Mouse (Mus musculus) right cerebral cortex, adult 2 months (tissue): ENCODE results near the gene Chmp5.
"Not testable (repeated sequence)": the region's sequence is repeated elsewhere in the genome, so short reads cannot be mapped to it uniquely, and the experiment has no call there.

Source experiments
- DNase-seq, 2 experiments: peaks; one replicate each; pipeline ENCODE4 v3.0.0; 2021 to 2022; ENCODE audit warnings: low spot score in 2 of 2

The Chmp5 gene

DNA sequence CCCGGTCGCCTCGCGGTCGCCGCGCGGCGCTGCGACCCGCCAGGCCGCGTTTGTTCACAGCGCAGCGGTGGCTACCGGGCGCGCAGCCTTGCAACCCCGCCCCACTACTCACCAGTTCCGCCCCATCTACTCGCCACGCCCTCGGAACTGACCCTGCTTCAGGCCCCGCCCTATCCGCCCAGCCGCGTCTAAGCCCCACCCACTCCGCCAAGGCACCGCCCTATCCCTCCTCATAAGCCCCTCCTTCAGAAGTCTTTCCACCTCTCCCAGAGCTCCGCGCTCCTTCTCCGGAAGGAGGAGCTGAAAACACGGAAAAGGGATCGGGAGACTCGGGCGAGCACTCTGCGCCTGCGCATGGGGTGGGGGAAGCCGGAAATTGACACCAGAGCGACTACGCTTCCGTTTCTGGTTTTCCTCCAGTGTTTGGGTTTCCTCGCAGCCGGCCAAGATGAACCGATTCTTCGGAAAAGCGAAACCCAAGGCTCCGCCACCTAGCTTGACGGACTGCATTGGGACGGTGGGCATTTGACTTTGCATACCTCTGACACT, at the start of gene Chmp5, which contains the start of gene Bag1:
Gene Chmp5 (plus strand): TSS at position 248 of the 549 bp plus-strand sequence.
Gene Bag1 (minus strand): TSS at position 135 of the 549 bp plus-strand sequence.
- DNase-seq: peak; percentile 96 to 97

DNA sequence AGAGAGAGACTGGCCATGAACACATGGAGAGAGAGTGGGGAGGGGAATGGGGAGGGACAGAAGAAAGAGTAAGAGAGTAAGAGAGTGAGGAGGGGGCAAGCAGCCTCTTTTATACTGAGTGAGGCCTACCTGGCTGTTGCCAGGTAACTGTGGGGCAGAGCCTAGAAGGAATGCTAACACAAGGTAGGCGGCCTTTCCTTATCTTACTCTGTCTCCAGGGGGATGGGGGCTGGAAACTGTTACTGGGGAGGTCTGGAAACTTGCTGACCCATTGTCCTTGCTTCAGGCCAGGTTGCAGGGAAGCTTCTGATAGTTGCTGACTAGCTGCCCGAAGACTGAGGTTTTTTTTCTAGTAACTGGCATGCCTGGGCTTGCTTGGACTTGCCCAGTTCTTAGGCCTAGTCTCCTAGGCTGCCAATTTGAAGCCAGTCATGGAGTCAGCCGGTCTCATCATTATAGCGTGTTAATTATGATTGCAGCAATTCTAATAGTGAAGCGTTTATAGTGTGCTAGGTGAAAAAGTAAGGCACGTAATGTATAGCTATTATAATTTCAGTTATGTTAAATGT, 49.6 kb upstream of the Chmp5 start:
- no peak for DNase-seq

DNA sequence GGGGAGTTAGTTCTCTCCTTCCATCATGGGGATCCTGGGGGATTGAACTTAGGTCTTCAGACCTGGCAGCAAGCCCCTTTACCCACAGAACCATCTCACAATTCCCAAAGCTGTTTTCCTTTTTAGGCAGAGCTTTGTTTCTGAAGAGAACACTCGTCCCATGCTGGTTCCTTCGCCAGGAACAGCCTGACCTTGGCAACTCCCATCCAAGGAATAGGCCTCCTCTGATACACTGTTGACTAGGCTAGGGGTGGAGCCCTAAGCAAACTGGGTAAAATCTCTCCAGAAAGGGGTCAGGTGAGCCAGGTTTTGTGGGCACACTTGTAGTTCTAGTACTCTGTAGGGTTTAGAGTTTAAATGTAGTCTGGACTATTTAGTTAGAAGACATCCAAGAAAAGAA, 48.9 kb upstream of the Chmp5 start:
- DNase-seq: no peak

DNA sequence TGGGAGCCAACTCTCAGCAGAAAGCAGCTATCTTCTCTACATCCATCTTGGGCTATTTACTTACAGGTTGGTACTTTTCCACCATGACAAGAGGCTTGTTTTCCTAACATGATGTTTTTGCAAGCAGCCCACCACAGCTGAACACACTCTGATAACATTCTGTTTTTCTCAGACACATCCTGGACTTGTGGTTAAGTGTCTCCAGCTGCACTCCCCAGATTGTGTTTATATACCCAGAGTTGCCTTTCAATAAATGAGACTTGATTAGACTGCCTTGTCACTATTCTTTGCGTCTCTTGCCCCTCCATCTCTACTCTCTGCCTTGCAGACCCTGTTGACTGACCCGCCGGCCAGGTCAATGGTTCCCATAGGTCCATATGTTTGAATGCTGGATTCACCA, 48.1 kb upstream of the Chmp5 start:
- DNase-seq: no peak

DNA sequence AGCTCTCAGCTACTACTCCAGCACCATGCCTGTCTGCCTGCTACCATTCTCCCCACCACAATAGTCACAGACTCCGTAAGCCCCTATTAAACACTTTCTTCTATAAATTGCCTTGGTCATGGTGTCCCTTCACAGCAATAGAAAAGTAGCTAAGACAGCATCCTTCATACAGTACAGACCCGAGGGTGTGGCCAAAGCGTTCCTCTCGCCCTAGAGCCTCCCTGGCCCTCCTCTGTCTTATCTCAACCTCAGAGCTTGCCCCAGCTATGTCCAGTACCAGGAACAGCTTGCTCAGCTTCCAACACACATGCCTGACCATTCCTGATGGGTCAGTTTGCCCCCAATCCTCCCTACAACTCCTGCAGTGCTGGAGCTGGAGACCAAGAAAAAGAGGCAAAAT, 47.6 kb upstream of the Chmp5 start:
- DNase-seq: no peak

DNA sequence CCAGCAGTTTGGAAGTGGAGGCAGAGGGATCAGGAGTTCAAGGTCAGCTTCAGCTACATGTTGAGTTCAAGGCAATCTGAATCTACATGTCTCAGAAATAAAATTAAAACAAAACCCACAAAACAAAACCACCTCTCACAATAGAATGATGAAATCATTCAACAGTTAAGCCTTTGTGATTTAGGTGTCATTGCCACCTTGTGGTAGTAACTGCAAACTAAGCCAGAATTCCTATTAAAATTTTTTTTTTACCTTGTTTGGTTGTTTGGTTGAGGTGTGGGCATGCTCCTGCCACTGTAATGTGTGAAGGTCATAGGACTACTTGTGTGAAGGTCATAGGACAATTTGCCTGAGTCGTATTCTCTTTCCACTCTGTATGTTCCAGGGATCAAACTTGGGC, 41.9 kb upstream of the Chmp5 start:
- no peak for DNase-seq

DNA sequence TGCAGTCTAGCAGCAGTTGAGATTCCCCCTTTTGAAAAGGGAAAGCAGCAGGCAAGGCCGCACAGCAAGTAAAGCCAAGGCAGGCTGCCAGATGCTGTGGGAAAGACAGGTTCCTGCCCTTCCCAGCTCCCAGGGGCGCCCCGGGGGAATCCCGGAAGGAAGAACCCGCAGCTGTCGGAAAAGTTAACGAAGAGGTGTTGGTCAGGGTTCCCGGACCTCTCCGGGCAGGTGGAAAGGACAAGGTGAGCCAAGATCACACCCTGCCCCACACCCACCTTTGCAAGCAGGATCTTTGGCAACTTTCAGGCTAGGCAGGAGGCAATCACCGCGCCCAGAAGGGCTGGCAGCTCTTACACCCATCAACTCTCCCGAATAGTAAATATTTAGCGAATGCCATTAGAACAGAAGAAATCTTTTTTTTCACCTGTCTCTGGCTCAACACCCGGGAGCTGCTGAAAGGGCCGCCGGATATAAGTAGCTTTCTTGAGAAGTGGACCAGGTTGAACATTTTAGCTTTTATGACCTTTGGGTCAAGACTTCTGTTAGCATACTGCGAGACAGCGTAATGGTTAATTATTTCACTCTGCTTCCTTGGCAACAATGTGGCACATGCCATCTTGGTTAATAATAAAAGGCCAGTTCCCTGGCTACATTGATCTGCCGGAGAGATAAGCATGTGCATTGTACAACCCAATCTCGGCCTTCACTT, 39.8 kb upstream of the Chmp5 start:
- DNase-seq: no peak

DNA sequence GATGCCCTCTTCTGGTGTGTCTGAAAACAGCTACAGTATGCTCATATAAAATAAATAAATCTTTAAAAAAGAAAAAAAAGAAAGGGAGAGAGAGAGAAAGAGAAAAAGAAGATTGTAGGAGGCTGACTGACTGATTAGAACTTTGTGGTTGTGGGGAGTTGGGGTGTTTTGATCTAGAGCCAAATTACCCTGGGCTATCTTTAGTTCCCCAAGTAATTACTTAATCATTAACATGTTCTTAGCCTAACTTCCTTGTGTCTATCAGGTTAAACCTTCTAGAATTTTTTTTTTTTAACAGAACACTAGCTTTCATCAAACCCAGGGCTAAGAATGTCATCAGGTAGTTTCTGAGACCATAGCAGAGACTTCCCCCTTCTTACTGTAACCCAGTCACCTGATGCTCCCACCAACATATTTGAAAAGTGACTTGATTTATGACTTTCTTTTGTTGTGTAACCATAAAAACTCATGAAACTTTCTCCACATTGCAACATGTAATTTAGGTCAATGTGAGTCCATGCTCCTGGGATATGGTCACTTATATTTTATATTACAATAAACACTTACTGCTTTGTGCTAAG, 33.8 kb upstream of the Chmp5 start:
- DNase-seq: no peak

DNA sequence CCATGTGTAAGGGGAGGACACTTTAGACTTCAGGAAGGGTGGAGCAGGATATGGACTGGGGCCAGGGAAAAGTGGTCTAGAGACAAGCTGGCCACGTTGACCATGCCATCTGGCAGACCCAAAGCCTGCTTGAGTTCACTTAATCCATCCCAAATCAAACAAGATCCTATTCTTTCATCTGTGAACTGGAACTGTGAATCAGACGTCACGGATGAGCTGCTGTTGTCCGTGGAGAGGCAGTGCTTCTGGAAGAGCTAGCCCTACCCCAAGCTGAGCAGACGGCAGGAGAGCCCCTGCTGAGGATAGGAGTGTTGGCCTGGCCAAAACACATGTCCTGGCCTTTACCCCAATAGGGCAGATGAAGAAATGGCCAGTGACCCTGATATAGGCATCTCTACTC, 32.3 kb upstream of the Chmp5 start:
- DNase-seq: no peak

DNA sequence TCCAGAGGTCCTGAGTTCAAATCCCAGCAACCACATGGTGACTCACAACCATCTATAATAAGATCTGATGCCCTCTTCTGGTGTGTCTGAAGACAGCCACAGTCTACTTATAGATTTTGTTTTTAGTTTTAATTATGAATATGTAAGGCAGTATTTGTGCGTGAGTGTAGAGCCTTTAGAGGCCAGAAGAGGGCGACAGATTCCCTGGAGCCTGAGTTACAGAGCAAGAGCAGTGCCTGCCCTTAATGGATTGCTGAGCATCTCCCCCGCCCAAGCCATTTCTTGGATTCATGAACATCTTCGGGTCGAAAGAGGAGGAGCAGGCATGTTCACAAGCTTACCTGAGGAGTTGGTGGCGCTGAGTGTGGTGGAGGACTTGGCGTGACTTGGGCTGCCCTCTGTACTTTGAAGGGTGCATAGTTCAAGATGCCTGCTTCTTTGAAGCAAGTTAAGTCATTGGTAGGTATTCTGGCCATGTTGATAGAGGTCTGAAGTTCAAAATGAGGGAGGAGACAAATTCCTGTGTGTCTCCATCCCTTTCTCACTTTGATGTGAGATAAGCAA, 31.5 kb upstream of the Chmp5 start:
- DNase-seq: no peak

DNA sequence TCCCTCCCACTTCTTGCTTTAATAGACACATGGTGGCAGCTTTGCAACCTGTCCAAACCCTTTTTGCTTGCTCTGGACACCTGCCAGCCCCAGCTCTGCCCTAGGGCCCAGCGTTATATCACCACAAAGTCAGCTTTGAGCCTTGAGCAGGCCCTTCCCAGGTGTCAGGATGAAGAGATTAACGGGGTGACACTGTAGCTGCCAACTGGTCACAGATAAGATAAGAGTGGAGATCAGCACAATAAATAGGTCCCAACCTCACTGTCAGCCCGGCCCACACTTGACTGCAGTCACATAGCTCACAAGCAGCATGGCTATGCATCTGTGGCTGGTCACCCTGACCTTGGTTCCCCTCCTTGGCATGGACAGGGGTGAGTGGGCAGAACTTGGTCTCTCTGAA, 28.4 kb upstream of the Chmp5 start, which contains the start of gene Spink4:
Gene Spink4 (plus strand): TSS at position 268 of the 400 bp plus-strand sequence.
- DNase-seq: no peak

DNA sequence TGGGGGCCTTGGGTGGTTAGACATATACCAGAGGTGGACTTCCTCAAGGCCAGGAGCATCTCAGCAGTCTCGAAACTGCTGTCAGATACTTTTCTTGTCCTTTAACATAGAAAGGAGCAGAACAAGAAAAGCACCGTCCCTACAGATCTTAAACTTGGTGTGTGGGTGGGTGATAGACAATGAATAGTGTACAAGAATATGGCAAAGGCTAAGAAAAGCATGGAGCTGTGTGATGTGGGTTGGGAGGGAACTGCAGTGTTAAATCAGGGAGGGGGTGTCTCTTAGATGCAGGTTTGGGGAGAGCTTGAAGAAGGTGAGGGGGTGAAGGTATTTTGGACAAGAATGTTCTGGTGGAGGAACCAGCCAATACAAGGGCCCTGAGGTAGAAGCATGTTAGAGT, 27.6 kb upstream of the Chmp5 start:
- DNase-seq: peak; percentile 14 to 30

DNA sequence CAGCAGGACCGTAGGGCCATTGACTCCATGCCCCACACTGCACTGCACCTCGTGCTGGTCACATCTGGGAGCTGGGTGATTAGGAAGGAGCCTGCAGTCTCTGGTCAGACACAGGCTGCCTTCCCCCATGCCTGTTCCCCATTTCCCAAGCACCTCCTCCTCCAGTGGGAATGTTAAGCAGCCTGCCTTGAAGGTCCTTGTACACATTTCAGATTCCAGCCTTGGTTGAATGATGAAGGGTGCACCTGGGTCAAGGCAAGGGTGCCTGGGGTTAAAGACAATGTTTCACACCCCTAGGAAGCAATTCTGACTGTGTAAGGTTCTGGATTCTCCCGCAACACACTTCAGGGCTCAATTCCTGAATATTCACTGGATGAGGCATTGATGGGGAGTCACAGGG, 26.9 kb upstream of the Chmp5 start:
- DNase-seq: no peak

DNA sequence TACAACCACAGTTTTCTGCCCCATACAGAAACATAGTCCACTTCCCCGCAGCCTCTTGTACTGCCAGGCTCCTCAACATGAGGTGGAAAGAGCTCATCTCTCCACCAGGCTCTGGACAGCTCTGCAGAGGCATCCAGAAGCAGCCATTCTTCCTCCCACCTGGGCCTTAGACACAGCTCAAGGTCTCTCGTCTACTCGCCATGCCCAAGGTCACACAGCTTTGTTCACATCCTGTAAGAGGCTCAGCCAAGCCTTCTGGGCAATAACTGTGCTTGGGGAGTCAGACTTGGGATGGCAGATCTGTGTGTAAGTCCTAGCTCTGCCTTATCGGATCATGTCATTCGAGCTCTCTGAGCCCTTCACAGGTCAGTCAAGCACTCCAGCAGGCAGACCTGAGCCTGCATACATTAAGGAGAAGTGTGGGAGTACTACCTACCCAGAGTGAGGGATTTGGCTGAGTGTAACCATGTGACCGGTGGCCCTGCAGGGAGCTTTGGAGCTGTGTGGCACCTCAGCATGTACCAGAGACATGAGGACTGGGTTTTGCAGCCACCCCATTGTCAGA, 25.0 kb upstream of the Chmp5 start:
- no peak for DNase-seq

DNA sequence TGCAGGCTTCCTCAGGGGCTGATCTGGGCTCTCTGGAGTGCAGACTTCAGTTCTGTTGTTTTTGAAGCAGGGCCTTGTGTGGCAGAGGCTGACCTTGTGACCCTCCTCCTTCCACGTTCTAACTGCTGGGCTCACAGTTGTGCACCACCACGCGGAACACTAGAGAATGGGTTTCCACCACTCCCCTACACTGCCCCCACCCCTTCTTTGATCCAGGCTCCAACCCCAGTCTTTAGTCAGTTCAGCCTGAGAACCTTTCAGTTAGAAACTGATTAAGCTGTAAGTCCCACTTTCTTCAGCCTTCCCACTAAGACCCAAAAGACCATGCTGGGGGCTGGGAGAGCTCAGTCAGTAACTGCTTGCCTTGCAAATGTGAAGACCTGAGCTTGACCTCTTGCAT, 22.6 kb upstream of the Chmp5 start:
- no peak for DNase-seq

DNA sequence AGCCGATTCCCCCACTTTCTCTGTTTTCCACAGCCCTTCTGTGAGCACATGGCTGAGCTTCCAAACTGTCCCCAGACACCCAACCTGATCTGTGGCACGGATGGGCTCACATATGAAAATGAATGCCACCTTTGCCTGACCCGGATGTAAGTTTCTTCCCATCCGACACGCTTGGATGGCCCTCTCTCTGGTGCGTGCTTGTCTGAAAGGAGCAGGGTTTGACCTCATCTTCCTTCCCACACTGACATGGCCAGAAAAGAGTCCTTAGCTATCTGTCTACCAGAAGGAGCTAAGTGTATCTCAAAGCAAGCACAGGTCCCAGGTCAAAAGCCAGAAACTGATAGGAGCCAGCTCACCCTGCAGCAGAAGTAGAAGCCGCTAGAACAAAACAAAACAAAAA, 19.2 kb upstream of the Chmp5 start:
- no peak for DNase-seq

DNA sequence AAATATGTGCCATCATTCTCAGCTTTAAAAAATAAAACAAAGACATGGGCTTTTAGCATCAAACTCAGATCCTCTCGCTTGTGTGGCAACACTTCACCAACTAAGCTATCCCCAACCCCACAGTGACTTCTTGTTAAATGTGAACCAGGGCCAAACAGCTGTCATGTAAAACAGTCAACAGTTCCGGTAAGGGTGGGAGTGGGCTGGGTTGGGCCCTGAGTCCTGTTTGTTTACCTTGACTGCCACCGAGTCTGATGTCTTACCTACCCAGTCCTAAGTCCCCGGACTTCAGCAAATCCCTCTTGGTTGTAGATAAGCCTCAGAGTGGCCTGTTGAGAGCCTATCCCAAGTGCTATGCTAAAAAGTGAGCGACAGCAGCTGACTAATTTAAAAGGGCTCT, 14.5 kb upstream of the Chmp5 start:
- no peak for DNase-seq

DNA sequence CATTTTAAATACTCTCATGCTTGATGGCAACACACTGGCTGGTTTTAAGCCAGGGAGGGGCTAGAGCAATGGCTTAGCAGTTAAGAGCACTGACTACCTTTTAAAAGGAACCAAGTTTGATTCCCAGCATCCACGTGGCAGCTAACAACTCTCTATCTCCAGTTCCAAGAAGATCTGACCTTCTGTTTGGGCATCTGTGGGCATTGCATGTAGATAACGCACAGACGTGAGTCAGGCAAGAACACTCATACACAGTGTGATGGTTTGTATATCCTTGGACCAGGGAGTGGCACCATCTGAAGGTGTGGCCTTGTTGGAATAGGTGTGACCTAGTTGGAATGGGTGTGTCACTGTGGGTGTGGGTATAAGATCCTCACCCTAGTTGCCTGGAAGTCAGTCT, 13.8 kb upstream of the Chmp5 start:
- DNase-seq: not testable (repeated sequence)

DNA sequence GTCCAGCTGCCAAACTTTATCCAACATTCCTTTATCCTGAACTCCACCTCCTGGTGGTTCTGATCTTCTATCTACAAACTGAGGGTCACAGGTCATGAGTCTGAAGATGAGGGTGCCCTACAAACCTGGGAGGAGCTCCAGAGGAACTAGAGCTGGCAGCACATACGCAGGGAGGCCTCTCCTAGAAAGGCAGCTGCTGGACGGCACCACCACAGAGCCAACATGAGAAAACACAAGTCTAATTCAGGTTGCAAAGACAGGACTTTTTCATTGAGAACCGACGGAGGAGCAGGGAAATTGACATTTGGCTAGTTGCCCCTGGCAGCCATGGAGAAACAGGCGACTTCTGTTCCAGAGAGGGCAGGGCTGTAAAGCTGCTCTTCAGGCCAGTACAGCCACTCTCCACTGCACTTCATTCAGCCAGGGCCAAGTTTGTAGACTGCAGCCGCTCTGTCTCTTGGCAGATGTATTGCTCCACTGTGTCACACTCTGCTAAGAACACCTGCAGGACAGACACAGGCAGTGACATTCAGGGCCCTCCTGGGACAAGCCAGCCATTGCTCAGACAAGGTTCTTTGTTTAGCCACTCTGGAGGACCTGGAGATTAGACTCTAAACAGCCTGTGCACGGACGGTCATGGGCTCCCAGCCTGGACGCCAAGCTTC, 11.9 kb upstream of the Chmp5 start:
- peak in 1 of 2 experiments; percentile 51 for DNase-seq

DNA sequence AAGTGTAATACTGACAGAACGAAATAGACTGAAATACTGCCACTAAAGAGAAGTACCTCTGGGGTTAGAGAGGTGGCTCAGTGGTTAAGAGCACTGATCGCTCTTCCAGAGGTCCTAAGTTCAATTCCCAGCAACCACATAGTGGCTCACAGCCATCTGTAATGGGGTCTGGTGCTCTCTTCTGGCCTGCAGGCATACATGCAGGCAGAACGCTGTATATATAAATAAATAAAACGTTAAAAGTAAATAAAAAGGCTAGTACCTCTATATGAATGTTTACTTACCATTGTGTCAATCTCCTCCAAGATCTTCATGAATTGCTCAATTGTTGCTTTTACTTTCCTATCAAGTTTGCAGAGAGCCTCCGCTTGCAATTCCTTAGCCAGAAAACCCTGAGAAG, 9.4 kb upstream of the Chmp5 start:
- no peak for DNase-seq

DNA sequence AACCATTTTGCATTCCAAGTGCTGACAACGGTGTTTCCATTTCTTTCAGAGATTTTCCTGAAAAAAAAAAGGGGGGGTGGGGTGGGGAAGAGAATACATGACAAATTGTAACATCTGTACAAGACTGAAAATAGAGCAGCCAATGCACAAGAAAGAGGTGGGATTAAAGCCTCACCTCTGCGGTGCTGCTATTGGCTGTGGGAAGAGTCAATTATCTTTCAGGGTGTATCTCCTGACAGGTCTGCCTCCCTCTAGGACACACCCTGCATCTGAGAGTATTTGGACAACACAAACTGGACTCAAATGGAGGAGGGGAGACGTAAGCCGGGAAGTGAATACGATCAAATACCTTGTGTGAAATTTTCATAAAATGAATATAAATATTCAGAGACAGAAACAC, 4.6 kb upstream of the Chmp5 start:
- no peak for DNase-seq
